Mouse (Mus musculus): ENCODE measurements around the gene Met.
A peak's percentile ranks its signal among the peaks of the same experiment; 100 is the strongest.

Met gene

DNA sequence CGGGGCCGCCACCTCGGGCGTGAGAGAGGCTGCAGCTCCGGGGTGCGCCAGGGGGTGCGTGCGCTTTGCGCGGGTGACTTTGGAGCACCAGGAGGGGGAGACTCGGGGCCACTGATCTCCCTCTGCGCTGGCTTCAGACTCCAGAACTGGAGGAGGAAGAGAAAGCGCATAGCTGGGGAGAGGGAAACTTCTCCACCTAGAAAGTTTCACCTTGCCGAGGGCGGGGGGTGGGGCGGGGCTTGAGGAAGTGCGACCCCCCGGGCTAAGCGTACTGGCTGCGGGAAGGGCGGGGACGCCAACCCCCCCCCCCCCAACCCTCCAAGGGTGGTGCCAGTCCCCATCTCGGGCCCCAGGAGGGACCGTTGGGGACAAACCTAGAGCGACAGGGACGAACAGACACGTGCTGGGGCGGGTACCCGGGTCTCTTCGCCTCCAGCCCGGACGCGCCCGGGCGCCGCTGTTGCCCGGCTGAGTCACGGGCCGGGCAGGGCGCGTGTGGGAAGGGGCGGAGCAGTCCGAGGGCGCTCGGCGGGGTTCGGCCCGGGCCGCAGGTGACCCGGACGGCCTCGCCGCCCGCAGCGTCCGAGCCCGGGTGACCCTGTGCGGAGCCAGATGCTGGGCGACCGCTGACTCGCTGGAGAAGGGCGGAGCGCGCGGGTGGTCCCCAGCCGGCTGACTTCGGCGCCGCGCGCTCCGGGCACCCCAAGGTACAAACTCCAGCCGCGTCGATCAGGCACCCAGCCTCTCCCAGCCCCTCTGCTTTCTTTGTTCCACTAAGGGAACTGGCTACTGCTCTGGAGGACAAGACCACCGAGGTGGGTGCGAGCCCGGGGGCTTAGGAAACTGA, at the start of gene Met:
Met (plus strand) TSS at position 367 of the 847 bp plus-strand sequence.
- DNase-seq = peak; percentile 79

- DNase-seq = no peak
Measured at GRCm38 (mm10) chr6:17418226-17418625, 45.4 kb upstream of the Met start.

GRCm38 (mm10) chr6:17422432-17422831, 41.2 kb upstream of the Met start:
- DNase-seq = no peak

GRCm38 (mm10) chr6:17429041-17429440, 34.6 kb upstream of the Met start:
- no peak for DNase-seq

DNA sequence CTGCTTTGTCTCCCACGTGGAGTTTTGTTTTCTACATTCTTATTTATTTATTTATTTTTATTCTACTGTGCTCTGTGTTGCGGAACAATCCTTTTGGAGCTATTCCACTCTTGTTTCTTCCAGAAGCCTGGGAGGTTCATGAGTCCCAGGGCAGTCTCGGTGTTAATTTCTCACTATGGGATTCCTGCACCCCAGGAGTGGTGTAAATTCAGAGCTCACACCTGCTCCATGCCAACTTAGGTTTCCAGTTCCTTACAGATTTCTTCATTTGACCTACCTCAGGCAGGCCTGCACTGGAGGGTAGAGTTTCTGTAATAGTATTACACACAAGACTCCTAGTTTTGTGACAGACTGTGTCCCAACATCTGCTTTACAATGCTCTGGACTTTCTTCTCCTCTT, 34.0 kb upstream of the Met start:
- no peak for DNase-seq

DNA sequence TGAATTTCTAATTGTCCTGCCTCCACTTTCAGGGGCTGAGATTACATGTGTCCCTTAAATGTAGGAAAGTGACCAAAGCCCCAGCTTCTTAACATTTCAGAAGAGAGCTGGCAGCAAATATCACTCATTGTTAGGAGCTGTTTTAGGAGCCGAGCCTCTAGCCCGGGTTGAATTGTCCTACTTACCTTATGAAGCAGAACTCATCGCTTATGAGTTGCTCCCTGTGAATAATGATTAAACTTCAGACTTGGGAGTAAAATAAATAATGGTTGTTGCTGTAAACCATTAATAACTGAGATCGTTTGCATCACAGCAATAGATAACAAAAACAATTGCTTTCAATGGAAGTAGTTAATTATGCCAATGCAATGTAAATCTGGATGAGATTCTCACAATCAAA, 20.3 kb upstream of the Met start:
- no peak for DNase-seq

GRCm38 (mm10) chr6:17451305-17451704, 12.3 kb upstream of the Met start:
- no peak for DNase-seq

DNA sequence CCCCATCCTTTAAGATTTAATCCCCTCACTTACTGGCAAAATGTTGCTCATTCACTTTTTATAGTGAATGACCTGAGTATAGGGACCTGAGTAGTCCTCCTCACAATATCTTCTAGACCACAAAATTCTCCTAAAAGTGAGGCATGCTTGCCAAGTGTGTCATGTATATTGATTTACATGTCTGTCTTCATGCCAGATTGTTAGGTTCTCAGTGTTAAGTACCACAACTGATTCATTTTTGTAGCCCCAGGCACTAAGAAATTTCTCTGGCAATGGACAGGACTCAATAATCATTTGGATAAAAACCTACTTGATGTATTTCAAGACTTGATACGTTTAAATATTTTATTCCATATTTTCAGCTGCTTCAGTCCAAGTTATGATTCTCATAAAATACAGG, 8.5 kb upstream of the Met start:
- DNase-seq = no peak

GRCm38 (mm10) chr6:17459561-17459960, 4.0 kb upstream of the Met start:
- DNase-seq = no peak

DNA sequence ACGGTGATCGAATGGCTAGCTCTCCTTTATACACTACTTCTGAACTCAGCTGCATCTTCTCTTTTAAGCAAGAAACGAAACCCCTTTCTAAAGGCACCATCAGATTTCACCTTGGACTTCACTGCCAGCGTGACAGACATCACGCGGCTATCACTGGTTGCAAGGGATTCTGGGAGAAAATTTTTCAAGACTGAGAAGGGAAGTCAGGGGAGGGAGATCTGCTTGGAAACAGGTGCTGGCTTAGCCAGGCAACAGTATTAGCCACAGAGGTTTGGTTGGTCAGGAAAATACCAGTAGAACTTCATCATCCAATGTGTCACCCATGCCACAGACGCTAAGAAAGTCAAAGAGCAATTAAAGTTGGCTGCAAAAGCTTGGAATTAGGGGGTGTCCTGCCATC, 2.2 kb upstream of the Met start:
- DNase-seq = no peak

- peak; percentile 45 for DNase-seq
Measured at GRCm38 (mm10) chr6:17464281-17465025, 853 bp downstream of the Met start.

- no peak for DNase-seq
Measured at GRCm38 (mm10) chr6:17466526-17466925, 2.9 kb downstream of the Met start.

- no peak for DNase-seq
Measured at GRCm38 (mm10) chr6:17468993-17469392, 5.4 kb downstream of the Met start.

DNA sequence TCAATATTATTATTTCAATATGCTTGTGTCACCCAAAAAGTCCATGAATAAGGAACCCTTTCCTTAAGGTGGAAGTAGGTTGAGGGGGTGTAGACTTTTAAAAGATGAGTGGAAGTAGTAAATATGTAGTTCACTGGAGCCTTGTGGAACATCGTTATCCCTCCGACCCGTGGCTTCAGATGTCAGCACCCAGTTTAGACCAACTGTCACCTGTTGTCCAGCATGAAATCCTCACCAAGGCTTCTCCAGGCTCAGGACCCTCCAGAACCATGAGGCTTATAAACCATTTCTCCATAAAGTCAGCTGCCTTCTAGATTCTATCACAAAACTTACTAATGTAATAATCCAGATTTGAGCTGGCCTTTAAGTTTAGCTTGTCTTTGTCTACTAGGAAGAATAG, 9.5 kb downstream of the Met start:
- no peak for DNase-seq

DNA sequence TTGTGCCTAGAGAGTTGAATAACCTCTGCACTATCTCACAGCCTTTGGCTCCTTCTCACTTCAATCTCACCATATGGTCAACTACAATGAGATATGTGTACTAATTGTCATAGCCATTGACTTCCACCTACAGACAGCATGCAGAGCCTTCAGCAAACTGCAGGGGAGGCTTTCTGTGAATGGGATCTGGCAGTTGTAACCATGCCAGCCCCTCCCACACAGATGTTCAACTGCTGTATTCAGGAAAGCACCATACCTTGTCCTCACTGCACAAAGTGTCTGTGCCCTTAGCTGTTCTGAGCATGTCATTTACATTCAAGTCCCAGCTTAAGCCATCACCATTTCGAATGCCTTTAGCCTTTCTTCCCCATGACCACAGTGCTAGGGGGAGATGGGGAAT, 14.2 kb downstream of the Met start:
- no peak for DNase-seq

GRCm38 (mm10) chr6:17478252-17478651, 14.7 kb downstream of the Met start:
- no peak for DNase-seq

GRCm38 (mm10) chr6:17478838-17479570, 15.4 kb downstream of the Met start:
- DNase-seq = no peak

DNA sequence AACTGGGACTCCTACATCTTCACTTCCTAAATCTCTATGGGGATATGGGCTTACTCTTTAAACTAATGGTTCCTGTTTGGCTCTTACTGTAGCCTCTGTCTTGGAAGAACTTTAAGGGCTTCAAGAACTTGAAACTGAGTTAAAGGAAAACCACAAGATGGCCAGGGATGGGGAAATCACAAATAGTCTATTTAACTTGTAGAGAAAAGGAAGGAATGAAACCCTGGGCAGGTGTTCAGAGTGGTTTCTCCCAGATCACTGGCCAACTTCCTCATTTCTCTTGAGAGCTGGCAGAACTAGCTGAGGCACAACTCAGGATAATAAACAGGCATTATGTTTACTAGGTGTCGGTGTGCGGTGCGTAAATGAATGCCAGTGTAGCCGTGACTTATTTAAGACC, 17.5 kb downstream of the Met start:
- no peak for DNase-seq

GRCm38 (mm10) chr6:17485244-17485643, 21.6 kb downstream of the Met start:
- no peak for DNase-seq

GRCm38 (mm10) chr6:17485782-17486181, 22.2 kb downstream of the Met start:
- DNase-seq = no peak

DNA sequence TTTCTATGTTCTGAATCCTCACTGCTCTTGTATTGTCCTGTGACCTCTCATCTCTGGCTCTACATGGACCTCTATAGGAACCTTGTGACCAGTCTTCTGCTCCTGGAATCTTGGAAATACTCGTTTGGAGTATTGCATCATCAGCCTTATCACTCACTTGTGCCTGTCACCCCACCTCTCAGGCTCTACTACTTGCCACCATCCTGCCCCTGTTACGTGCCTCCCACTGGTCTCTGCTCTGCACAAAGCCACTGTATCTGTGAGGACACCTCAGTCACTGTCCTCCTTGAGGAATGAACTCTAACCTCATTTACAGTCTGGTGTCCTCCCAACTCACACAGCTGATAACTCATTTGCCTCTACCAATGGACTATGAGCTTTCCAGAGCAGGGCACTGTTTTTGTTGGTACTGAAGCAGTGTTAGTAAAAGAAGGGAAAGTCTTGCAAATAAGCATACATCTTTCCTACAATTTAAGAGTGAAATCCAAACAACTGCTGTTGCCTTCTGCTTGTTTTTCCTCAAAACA, 24.8 kb downstream of the Met start:
- DNase-seq = no peak

- DNase-seq = no peak
Measured at GRCm38 (mm10) chr6:17490786-17491185, 27.2 kb downstream of the Met start.

- no peak for DNase-seq
Measured at GRCm38 (mm10) chr6:17491502-17491901, 27.9 kb downstream of the Met start.
